Mouse (Mus musculus) activated CD4-positive, CD25-positive, alpha-beta regulatory T cell (primary cell): ENCODE data around the gene Ntpcr. TPM values are rescaled to one million over a fixed set of nuclear protein-coding genes. Genes with fewer than 3 reads are reported as not detected.

Source experiments
- polyA plus RNA-seq, 2 experiments: library from polyadenylated mRNA; unstranded; fragments of 100-300 nt; shearing (Covaris generic); gene quantifications; one replicate each; pipeline ENCODE4 v1.2.1; 2017

Ntpcr gene
- 10 to 100 TPM; 28.1 to 34.9 TPM for polyA plus RNA-seq

GRCm38 (mm10) chr8:125729746-125730145, at the start of gene Ntpcr:
Gene Ntpcr, plus strand, starts transcription at chr8:125729963.

Other genes starting within 250 kb of the Ntpcr start
- 1 to 10 TPM; 2.7 to 4.2 TPM for gene Sipa1l2, start 160.2 kb upstream of the Ntpcr start, polyA plus RNA-seq
- gene Map10, start 60.1 kb upstream of the Ntpcr start, polyA plus RNA-seq, result 1 to 10 TPM in 1 of 2 experiments, under 1 TPM in 1; 0.45 to 1.7 TPM
- gene Pcnx2, start 168.4 kb downstream of the Ntpcr start, polyA plus RNA-seq, result under 1 TPM; 0.41 to 0.58 TPM
- gene Map3k21, start 180.5 kb downstream of the Ntpcr start, polyA plus RNA-seq, result under 1 TPM in 1 of 2 experiments, not detected in 1; 0.17 TPM